Mouse (Mus musculus) intestine, embryonic 14.5 days (tissue): ENCODE measurements around the gene Actrt2. TPM values are rescaled to one million over a fixed set of nuclear protein-coding genes. Genes with fewer than 3 reads are reported as not detected.
A peak's percentile ranks its signal among the peaks of the same experiment; 100 is the strongest.

Experiments used
- ATAC-seq: fragments of 200-750 bp; cut with Nextera tagmentation; replicated peaks from 2 replicates; pipeline ENCODE4 v1.8.0; 2017; ENCODE audit warnings: low read depth, moderate number of reproducible peaks, moderate TSS enrichment, moderate library complexity; ENCODE audit not compliant: low FRiP score, low TSS enrichment
- DNase-seq: peaks from one replicate; pipeline ENCODE4 v3.0.0-alpha.2; 2018; ENCODE audit warnings: low spot score
- H3K27ac ChIP-seq: fragments of 300-500 bp; sonication (generic); 2 replicates; pipeline ENCODE4 v1.5.1; 2014; ENCODE audit warnings: low read depth, mild to moderate bottlenecking, control low read depth
- H3K27me3 ChIP-seq: fragments of 300-500 bp; sonication (generic); replicated peaks from 2 replicates; pipeline ENCODE4 v1.6.1; 2014; ENCODE audit warnings: low read length, control low read depth; ENCODE audit not compliant: control insufficient read depth, insufficient read depth
- H3K36me3 ChIP-seq: fragments of 300-500 bp; sonication (generic); 2 replicates; pipeline ENCODE4 v1.6.1; 2014; ENCODE audit warnings: low read length, control low read depth; ENCODE audit not compliant: control insufficient read depth, insufficient read depth
- H3K4me1 ChIP-seq: fragments of 300-500 bp; sonication (generic); replicated peaks from 2 replicates; pipeline ENCODE4 v1.6.1; 2014; ENCODE audit warnings: low read length, control low read depth, mixed read lengths; ENCODE audit not compliant: control insufficient read depth, insufficient read depth
- H3K4me2 ChIP-seq: fragments of 300-500 bp; sonication (generic); 2 replicates; pipeline ENCODE4 v1.6.1; 2014; ENCODE audit warnings: low read length
- H3K4me3 ChIP-seq: fragments of 300-500 bp; sonication (generic); 2 replicates; pipeline ENCODE4 v1.5.1; 2014; ENCODE audit warnings: low read depth, low read length, control low read depth, mixed read lengths
- H3K9ac ChIP-seq: fragments of 300-500 bp; sonication (generic); 2 replicates; pipeline ENCODE4 v1.6.1; 2014; ENCODE audit warnings: mild to moderate bottlenecking, low read length
- H3K9me3 ChIP-seq: fragments of 300-500 bp; sonication (generic); 2 replicates; pipeline ENCODE4 v1.6.1; 2016; ENCODE audit warnings: low read length, control low read depth; ENCODE audit not compliant: control insufficient read depth
- WGBS: fragments of 180-500 bp; shearing (Covaris S2); extraction: QIAGEN DNeasy Blood & Tissue Kit; methylation state at CpG from one replicate; pipeline ENCODE4 v1.1.7; 2014; 5-methylcytosine and 5-hydroxymethylcytosine counted together
- polyA plus RNA-seq: library from polyadenylated mRNA; unstranded; fragments of >200 nt; fragmentation: Nextera tagmentation; extraction: Ambion mirVana; gene quantifications from 2 replicates; pipeline ENCODE4 v1.2.1, GENCODE M21; 2014

Actrt2 gene
- polyA plus RNA-seq, 1 experiment from 2014 or later = not detected

GRCm38 (mm10) chr4:154652494-154652893, 15.2 kb downstream of the Actrt2 start:
- WGBS = 7% methylated on average over 5 of the region's 5 CpGs
- Histone ChIP-seq H3K4me2 (no peak overlapping the region), H3K4me3 (no peak overlapping the region), H3K9me3 (no peaks in the 10 kb centered on the region), H3K27ac (no peak overlapping the region), H3K4me1 (no peaks in the 10 kb centered on the region), H3K27me3 (0 out of 2 replicates have a peak, but pooled peaks cover 8% of the 10 kb centered on the region), H3K9ac (no peak overlapping the region), H3K36me3 (no peaks in the 10 kb centered on the region)
- DNase-seq (no peak), ATAC-seq (no peak)

GRCm38 (mm10) chr4:154649083-154649747, 18.5 kb downstream of the Actrt2 start:
- no peak for ATAC-seq
- Histone ChIP-seq H3K9me3 (peaks cover 10% of the 10 kb centered on the region; the same call in 1 of the 2 replicates), H3K9ac (no peak overlapping the region), H3K4me3 (no peak overlapping the region), H3K36me3 (no peaks in the 10 kb centered on the region), H3K27ac (no peak overlapping the region), H3K4me2 (no peak overlapping the region), H3K4me1 (no peaks in the 10 kb centered on the region), H3K27me3 (peaks cover 24% of the 10 kb centered on the region)
- no peak for DNase-seq
- 83% methylated on average over 19 of the region's 19 CpGs for WGBS

- no peaks in the 10 kb centered on the region for H3K36me3 ChIP-seq
Observed at GRCm38 (mm10) chr4:154642496-154642895, 25.2 kb downstream of the Actrt2 start.

GRCm38 (mm10) chr4:154641296-154642110, 26.2 kb downstream of the Actrt2 start:
- ATAC-seq = no peak
- Histone ChIP-seq H3K4me1 (peaks cover 8% of the 10 kb centered on the region), H3K27me3 (peaks cover 86% of the 10 kb centered on the region), H3K9me3 (peaks cover 5% of the 10 kb centered on the region; the same call in 1 of the 2 replicates), H3K9ac (no peak overlapping the region), H3K4me3 (no peak overlapping the region), H3K4me2 (no peak overlapping the region), H3K27ac (no peak overlapping the region), H3K36me3 (no peaks in the 10 kb centered on the region)
- peak; percentile 76 for DNase-seq
- 6% methylated on average over 32 of the region's 32 CpGs for WGBS

More at GRCm38 (mm10) chr4:154642496-154642895, 25.2 kb downstream of the Actrt2 start:
- Histone ChIP-seq H3K9ac (no peak overlapping the region), H3K27ac (no peak overlapping the region), H3K4me3 (no peak overlapping the region), H3K4me1 (peaks cover 4% of the 10 kb centered on the region), H3K4me2 (no peak overlapping the region), H3K27me3 (peaks cover 79% of the 10 kb centered on the region), H3K9me3 (peaks cover 10% of the 10 kb centered on the region; the same call in 1 of the 2 replicates)
- ATAC-seq (no peak), DNase-seq (no peak)
- WGBS = 3% methylated on average over 6 of the region's 6 CpGs

- Histone ChIP-seq H3K9me3 (peaks cover 5% of the 10 kb centered on the region; the same call in 1 of the 2 replicates), H3K27me3 (peaks cover 82% of the 10 kb centered on the region), H3K4me3 (no peak overlapping the region), H3K27ac (no peak overlapping the region), H3K36me3 (no peaks in the 10 kb centered on the region), H3K9ac (no peak overlapping the region), H3K4me2 (no peak overlapping the region), H3K4me1 (peaks cover 8% of the 10 kb centered on the region)
- no peak for DNase-seq
- WGBS = 8% methylated on average over 20 of the region's 20 CpGs
- no peak for ATAC-seq
Observed at GRCm38 (mm10) chr4:154640443-154641295, 27.0 kb downstream of the Actrt2 start.

GRCm38 (mm10) chr4:154639591-154640442, 27.9 kb downstream of the Actrt2 start:
- DNase-seq (no peak), ATAC-seq (no peak)
- WGBS = 9% methylated on average over 13 of the region's 13 CpGs
- Histone ChIP-seq H3K9ac (no peak overlapping the region), H3K36me3 (no peaks in the 10 kb centered on the region), H3K27me3 (peaks cover 84% of the 10 kb centered on the region), H3K27ac (no peak overlapping the region), H3K9me3 (no peaks in the 10 kb centered on the region), H3K4me1 (peaks cover 14% of the 10 kb centered on the region), H3K4me2 (no peak overlapping the region), H3K4me3 (no peak overlapping the region)

GRCm38 (mm10) chr4:154639126-154639525, 28.5 kb downstream of the Actrt2 start:
- no peak overlapping the region for H3K4me2 ChIP-seq
- peaks cover 18% of the 10 kb centered on the region for H3K4me1 ChIP-seq
- no peak overlapping the region for H3K27ac ChIP-seq
- H3K36me3 ChIP-seq = no peaks in the 10 kb centered on the region
- no peaks in the 10 kb centered on the region for H3K9me3 ChIP-seq
- 4% methylated on average over 7 of the region's 7 CpGs for WGBS
- no peak overlapping the region for H3K9ac ChIP-seq
- H3K27me3 ChIP-seq = peaks cover 87% of the 10 kb centered on the region
- H3K4me3 ChIP-seq = no peak overlapping the region
- DNase-seq = no peak
- no peak for ATAC-seq
